Mouse (Mus musculus) gastrocnemius, postnatal 25 days (tissue): Measurements from ENCODE around the gene Selenom. TPM values are rescaled to one million over a fixed set of nuclear protein-coding genes. Genes with fewer than 3 reads are reported as not detected.

ENCODE experiments used
- DNase-seq: peaks from one replicate; pipeline ENCODE4 v3.0.0; 2022
- total RNA-seq, 2 experiments: library from RNA; stranded (reverse); gene quantifications; 1 replicate in 1 of 2; 2 replicates in 1 of 2; pipeline ENCODE4 v1.2.3; 2021

The Selenom gene
- total RNA-seq, 2 experiments from 2014 or later = 15.1 to 19.6 TPM

DNA sequence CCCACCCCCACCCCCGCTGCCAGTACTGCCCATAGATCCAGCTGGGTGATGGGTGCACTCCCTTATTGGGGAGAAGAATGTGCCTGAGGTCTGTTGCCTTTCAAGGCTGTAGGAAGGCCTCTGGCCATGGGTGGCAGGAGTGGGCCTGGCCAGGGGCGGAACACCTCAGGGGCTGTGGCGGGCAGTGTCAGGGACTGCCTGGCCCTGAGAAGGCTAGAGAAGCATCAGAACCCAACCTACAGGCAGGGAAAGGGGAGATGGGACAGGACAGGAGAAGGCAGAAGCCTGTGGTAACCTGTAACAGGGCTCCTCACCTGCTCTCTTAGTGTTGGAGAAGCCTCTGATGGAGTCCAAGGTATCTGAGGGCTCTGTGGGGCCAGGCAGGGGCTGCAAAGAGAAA, 16.2 kb downstream of the Selenom start:
- no peak for DNase-seq

- DNase-seq = no peak
Measured at GRCm38 (mm10) chr11:3531634-3532033, 17.1 kb downstream of the Selenom start.

DNA sequence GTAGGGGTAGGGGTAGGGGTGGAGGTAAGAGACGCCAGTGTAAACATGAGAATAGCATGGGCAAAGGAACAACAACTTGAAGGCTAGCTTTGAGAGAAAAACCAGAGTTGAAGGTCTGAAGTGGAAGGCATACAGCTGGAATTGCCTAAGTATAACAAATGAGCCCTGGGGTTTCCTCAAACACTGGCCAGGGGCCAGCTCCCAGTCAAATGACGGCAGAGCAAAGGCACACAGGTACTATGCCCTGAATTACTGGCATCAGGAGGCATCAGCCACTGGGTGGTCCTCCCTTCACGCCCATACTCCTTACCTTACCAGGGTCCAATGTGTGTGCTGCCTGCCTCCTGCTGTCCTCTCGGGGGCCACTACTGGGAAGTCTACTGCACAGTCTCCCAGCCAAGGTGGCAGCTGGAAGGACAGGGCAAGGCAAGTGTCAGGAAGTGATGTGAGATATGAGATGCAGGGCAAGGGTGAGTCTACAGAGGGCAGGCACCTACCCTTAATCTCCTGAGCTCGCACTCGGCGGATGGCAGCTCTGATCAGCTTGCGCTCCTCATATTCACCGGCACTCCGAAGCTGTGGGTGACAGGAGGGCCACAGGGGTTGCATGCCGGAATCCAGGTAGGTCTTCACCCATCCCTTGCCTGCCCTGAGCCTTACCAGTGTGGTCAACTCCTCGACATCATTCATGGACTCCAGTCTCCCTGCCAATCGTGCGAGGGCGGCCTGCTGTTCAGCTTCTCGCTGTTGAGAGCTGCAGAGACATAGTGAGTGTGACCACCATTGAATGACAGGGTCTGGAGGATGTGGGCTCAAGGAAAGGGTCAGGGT, 17.8 kb downstream of the Selenom start:
- no peak for DNase-seq

GRCm38 (mm10) chr11:3533406-3533932, 19.0 kb downstream of the Selenom start:
- DNase-seq = no peak

DNA sequence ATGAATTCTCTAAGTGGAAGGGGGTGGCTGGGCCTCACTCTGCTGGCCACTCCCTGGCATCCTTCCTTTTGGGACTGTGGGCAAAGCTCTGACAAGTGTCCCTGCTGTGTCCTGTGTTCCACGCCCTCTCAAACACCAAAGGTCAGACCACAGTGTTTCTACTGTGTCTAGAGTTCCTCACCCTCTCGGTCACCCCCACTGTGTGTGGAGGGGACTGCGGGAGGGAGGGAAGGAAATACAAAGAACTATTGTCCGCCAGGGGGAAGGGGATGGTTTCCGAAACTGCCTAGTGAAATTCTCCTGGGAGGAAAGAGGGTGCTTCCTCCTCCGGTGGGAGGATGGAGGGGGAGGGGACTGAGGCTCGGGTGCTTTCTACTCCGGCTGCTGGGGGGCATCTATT, 20.5 kb downstream of the Selenom start:
- no peak for DNase-seq

- DNase-seq = peak; percentile 94
Measured at GRCm38 (mm10) chr11:3535406-3535986, 21.0 kb downstream of the Selenom start.

GRCm38 (mm10) chr11:3536082-3536481, 21.6 kb downstream of the Selenom start:
- peak; percentile 16 for DNase-seq

DNA sequence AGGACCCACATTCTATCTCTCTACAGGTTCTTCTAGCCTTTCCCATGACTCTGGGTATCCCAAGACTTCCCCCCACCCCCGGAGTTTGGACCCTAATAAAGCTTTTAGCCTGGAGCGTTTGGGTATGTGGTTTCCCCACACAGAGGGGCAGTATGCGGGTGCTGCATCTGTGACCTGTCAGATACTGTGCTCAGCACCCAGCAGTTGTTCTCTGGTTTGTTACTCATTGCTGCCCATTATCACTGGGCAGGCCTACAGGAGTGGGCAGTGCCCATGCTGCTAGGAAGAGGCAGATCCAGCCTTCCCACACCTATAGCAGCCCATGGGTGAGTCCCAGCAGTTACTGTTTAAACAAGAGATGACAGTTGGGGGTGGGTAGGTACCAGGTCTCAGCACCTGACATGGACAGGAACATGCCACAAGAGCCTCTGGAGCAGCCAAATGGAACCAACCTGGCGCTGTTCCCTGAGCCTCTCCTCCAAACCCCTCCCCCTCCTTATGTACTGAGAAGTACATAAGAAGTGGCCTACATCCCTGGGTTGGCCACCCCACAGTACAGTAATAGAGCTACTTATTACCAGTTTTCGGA, 22.4 kb downstream of the Selenom start:
- DNase-seq = peak; percentile 5

- DNase-seq = no peak
Measured at GRCm38 (mm10) chr11:3537711-3538110, 23.2 kb downstream of the Selenom start.

DNA sequence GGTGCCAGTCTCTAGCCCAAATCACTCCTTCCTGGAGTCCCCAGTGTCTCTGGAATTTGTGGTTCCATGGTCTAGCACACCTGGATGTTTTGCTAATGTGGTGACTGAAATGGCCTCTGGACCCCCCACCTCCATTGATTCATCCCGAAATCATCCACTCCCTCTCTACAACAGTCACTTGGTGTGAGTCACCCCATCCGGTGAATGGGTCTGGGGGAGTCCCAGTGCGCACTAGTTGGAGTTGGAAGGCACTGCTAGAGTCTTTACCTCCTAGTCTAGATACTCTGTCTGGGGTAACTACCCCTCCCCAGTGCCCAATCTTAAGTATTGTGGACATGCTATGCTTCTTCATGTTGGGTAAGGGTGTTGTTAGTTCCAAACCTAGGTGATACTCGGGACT, 23.9 kb downstream of the Selenom start:
- DNase-seq = no peak

DNA sequence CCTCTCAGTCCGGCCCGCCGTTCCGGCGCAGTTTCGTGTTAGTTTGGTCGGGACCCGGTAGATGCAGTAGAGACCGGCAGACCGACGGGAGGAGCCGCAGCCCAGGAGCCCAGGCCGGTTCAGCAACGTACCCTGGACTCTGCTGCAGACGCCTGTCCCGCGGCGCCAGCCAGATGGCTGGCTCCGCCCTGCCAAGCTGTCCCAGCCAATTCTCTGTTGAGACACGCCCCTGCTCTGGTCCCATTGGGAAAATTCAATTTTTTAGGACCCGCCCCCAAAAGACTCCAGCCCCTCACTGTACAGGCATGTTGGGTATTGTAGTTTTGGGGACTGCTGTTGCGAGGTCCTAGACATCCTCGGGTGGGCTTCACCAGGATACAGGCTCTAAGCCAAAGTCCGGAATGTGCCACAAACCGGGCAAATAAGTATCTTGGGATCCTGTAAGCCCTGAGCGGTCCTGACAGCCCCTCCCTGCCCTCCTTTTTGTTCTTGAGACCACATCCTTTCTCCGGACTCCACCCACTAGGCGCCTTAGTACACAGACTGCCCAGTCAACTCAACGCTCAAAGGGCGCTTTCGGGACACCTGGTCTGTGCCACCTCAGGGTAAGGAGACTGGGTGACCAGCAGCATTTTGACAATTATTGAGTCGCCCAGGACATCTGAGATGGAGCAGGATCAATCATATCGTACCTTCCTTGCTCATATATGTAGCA, 24.8 kb downstream of the Selenom start:
- DNase-seq = peak; percentile 94

- DNase-seq = no peak
Measured at GRCm38 (mm10) chr11:3539826-3540196, 25.3 kb downstream of the Selenom start.

- no peak for DNase-seq
Measured at GRCm38 (mm10) chr11:3540451-3541085, 26.1 kb downstream of the Selenom start, which contains the start of gene Smtn. Gene Smtn (minus strand): TSS chr11:3540612.

DNA sequence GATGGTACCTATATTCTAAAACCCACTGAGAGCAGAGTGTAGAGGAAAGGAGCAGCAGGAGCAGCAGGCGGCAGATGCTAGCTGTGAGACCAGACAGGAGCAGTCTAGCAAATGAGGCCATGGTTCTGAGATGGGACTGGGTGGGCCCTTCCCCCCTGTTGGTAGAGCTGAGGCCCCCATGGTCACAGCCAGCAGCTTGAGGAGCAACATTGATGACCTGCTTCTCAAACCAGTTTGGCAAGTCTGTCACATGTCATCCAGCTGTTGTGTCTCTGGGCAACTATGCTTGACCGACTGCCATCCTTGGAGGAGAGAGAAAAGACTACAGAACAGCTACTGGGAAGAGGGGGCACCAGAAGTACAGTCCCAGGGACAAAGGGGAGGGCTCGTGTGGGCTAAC, 27.4 kb downstream of the Selenom start:
- no peak for DNase-seq

- peak; percentile 89 for DNase-seq
Measured at GRCm38 (mm10) chr11:3543001-3543400, 28.5 kb downstream of the Selenom start.

- no peak for DNase-seq
Measured at GRCm38 (mm10) chr11:3544409-3544808, 29.9 kb downstream of the Selenom start.

DNA sequence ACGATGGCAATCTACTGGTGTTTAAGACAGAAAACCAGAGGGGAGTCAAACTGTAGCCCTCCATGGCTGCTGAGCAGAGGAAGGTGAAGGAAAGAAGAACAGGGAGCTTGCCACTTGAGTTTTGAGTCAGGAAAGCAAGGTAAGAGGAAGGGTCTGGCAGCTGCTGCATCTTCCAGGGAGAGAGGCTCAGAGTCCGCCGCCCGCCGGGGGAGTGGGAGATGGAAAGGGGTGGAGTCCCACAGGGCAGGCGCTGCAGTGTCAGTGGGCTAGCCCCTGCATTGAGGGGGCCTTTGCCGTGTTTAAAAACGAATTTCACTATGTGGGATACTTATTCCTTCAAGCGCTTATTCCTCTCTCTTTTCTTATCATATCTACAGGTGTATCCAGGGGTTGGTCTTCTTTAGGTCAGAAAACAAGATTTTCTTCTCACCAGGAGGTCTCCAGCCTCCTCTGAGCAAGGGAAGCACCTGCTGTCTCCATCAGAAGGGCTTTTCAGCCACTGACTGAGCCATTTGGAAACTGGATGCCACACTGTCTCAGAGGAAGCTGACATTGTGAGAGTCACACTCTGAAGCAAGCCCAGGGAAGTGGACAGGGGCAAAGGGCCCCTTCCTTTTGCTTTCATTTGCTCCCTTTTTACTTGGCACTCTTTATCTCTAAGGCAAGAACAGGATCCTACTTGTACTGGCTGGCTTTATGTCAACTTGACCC, 31.2 kb downstream of the Selenom start:
- no peak for DNase-seq

GRCm38 (mm10) chr11:3546242-3546562, 31.7 kb downstream of the Selenom start:
- no peak for DNase-seq

DNA sequence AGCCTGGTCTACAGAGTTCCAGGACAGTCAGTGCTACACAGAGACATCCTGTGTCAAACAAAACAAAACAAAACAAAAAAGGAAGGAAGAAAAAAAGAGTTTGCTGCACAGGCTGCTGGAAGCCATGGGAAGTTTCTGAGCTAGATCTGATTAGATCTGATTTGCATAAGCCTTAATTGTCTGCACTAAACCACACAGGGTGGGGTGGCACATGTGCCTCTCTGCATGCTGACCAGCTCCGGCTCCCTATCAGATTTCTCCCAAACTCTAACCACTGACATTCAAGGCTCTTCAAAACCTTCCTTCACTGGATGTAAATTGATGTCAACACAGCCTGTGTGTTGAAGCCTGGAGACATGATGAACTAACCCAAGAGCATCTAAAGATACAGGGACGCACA, 32.6 kb downstream of the Selenom start:
- no peak for DNase-seq

DNA sequence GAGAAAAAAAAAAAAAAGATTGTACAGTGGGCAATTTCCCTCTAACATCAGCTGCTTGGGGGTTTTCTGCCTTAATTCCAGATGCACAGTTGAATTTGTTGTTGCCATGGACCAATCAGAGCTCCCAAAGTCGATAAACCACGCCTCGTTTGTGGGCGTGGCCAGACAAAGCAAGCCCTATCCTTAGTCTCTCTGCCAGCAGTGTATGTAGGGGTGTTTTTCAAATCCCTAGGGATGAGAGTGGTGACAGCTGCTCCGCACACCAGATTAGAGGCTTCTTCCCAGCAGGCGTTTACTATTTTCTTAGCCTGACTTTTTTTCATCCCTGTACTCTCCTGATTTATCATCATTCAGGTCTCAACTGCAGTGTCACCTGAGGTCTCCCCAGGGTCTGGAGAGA, 33.5 kb downstream of the Selenom start:
- DNase-seq = no peak

DNA sequence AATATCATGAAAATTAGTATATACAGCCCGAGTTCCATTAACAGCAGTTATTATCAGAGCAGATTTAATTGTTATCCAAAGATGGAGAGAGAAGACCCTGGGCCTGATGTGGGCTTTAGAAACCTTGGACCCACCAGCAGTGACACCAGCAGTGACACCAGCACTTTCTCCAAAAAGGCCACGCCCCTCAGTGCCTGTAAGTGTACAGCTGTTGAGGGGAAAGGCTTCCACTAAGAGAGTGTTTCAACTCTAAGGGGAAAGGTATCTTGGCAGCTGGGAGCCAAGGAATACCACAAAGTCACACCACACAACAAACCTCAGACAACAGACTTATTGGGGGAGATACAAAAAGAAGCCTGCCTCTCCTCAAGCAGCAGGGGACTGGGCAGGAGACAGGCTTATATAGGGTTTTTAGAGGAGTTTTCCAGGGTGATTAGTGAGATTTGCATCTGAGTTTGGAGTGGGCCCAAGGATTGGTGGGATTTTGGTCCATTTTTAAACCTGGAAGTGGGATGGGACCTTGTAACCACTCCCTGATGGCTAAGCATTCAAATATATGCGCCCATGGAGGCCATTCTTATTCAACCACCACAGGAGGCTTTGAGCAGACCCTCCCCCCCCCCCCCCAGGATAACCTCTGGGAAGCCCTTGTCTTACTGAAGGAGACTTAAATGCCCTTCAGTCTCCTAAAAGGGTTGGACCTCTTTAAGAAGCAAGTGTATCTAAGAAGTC, 34.2 kb downstream of the Selenom start:
- no peak for DNase-seq
